Mouse (Mus musculus): ENCODE data around the gene Ccdc190. TPM values are rescaled to one million over a fixed set of nuclear protein-coding genes. Genes with fewer than 3 reads are reported as not detected.

The Ccdc190 gene
- polyA plus RNA-seq (2012; rRNA removed), result 0.23 and 0.43 TPM in 2 replicates

- 37% methylated on average over 12 of the region's 12 CpGs for WGBS
- no peak within 1 kb of the TSS for H3K27ac ChIP-seq (ENCODE audit: control insufficient read depth, insufficient read depth, low read length)
Measured at GRCm38 (mm10) chr1:169928454-169928971, at the start of gene Ccdc190. Gene Ccdc190 (plus strand): TSS chr1:169928648.

GRCm38 (mm10) chr1:169879060-169879459 is 49.4 kb upstream of the Ccdc190 start:
- Histone ChIP-seq H3K36me3 (ENCODE audit: control insufficient read depth, insufficient read depth, low read length) (no peaks in the 10 kb centered on the region), H3K4me3 (ENCODE audit: control insufficient read depth, insufficient read depth, low read length) (no peak overlapping the region), H3K27ac (ENCODE audit: control insufficient read depth, insufficient read depth, low read length) (no peak overlapping the region), H3K4me1 (replicated peaks; ENCODE audit: control insufficient read depth, insufficient read depth, low read length) (no peaks in the 10 kb centered on the region), H3K27me3 (ENCODE audit: control insufficient read depth, insufficient read depth, low read length) (no peaks in the 10 kb centered on the region)
- DNase-seq, result no peak
- TF ChIP-seq POLR2A (IDR thresholded peaks at IDR 0.05; ENCODE audit: control insufficient read depth, extremely low read depth, insufficient read depth, low read length, poor library complexity) (no peak), CTCF (IDR thresholded peaks at IDR 0.05; ENCODE audit: borderline replicate concordance, control insufficient read depth, extremely low read depth, insufficient read depth, low read length, poor library complexity) (no peak)
- 93% methylated on average over 4 of the region's 4 CpGs for WGBS

More at GRCm38 (mm10) chr1:169928454-169928971, at the start of gene Ccdc190:
- Histone ChIP-seq H3K36me3 (ENCODE audit: control insufficient read depth, insufficient read depth, low read length) (no peaks in the 10 kb centered on the region), H3K4me3 (ENCODE audit: control insufficient read depth, insufficient read depth, low read length) (no peak within 1 kb of the TSS), H3K27me3 (ENCODE audit: control insufficient read depth, insufficient read depth, low read length) (no peaks in the 10 kb centered on the region; the same call in 1 of the 2 replicates), H3K4me1 (replicated peaks; ENCODE audit: control insufficient read depth, insufficient read depth, low read length) (no peaks in the 10 kb centered on the region)
- no peak for DNase-seq
- TF ChIP-seq CTCF (IDR thresholded peaks at IDR 0.05; ENCODE audit: borderline replicate concordance, control insufficient read depth, extremely low read depth, insufficient read depth, low read length, poor library complexity) (no peak), POLR2A (IDR thresholded peaks at IDR 0.05; ENCODE audit: control insufficient read depth, extremely low read depth, insufficient read depth, low read length, poor library complexity) (no peak)

- no peak overlapping the region for H3K27ac ChIP-seq (ENCODE audit: control insufficient read depth, insufficient read depth, low read length)
- no peaks in the 10 kb centered on the region for H3K27me3 ChIP-seq (ENCODE audit: control insufficient read depth, insufficient read depth, low read length)
- H3K36me3 ChIP-seq (ENCODE audit: control insufficient read depth, insufficient read depth, low read length), result no peaks in the 10 kb centered on the region
- no peak for DNase-seq
- WGBS, result 66% methylated on average over 5 of the region's 5 CpGs
- no peaks in the 10 kb centered on the region for H3K4me1 ChIP-seq (replicated peaks; ENCODE audit: control insufficient read depth, insufficient read depth, low read length)
- no peak overlapping the region for H3K4me3 ChIP-seq (ENCODE audit: control insufficient read depth, insufficient read depth, low read length)
- TF ChIP-seq CTCF (IDR thresholded peaks at IDR 0.05; ENCODE audit: borderline replicate concordance, control insufficient read depth, extremely low read depth, insufficient read depth, low read length, poor library complexity) (no peak), POLR2A (IDR thresholded peaks at IDR 0.05; ENCODE audit: control insufficient read depth, extremely low read depth, insufficient read depth, low read length, poor library complexity) (no peak)
Measured at GRCm38 (mm10) chr1:169880181-169880580, 48.3 kb upstream of the Ccdc190 start.

- Histone ChIP-seq H3K27ac (ENCODE audit: control insufficient read depth, insufficient read depth, low read length) (no peak overlapping the region), H3K4me1 (replicated peaks; ENCODE audit: control insufficient read depth, insufficient read depth, low read length) (no peaks in the 10 kb centered on the region), H3K4me3 (ENCODE audit: control insufficient read depth, insufficient read depth, low read length) (no peak overlapping the region), H3K27me3 (ENCODE audit: control insufficient read depth, insufficient read depth, low read length) (no peaks in the 10 kb centered on the region), H3K36me3 (ENCODE audit: control insufficient read depth, insufficient read depth, low read length) (no peaks in the 10 kb centered on the region)
- WGBS, result 89% methylated on average over 5 of the region's 5 CpGs
- TF ChIP-seq CTCF (IDR thresholded peaks at IDR 0.05; ENCODE audit: borderline replicate concordance, control insufficient read depth, extremely low read depth, insufficient read depth, low read length, poor library complexity) (no peak), POLR2A (IDR thresholded peaks at IDR 0.05; ENCODE audit: control insufficient read depth, extremely low read depth, insufficient read depth, low read length, poor library complexity) (no peak)
- no peak for DNase-seq
Measured at GRCm38 (mm10) chr1:169883081-169883565, 45.3 kb upstream of the Ccdc190 start.

- no peak overlapping the region for H3K4me3 ChIP-seq (ENCODE audit: control insufficient read depth, insufficient read depth, low read length)
- H3K36me3 ChIP-seq (ENCODE audit: control insufficient read depth, insufficient read depth, low read length), result no peaks in the 10 kb centered on the region
- H3K27me3 ChIP-seq (ENCODE audit: control insufficient read depth, insufficient read depth, low read length), result no peaks in the 10 kb centered on the region
- H3K4me1 ChIP-seq (replicated peaks; ENCODE audit: control insufficient read depth, insufficient read depth, low read length), result no peaks in the 10 kb centered on the region
- H3K27ac ChIP-seq (ENCODE audit: control insufficient read depth, insufficient read depth, low read length), result no peak overlapping the region
- no peak for TF ChIP-seq POLR2A (IDR thresholded peaks at IDR 0.05; ENCODE audit: control insufficient read depth, extremely low read depth, insufficient read depth, low read length, poor library complexity)
- TF ChIP-seq CTCF (IDR thresholded peaks at IDR 0.05; ENCODE audit: borderline replicate concordance, control insufficient read depth, extremely low read depth, insufficient read depth, low read length, poor library complexity), result no peak
- DNase-seq, result no peak
- 80% methylated on average over 2 of the region's 2 CpGs for WGBS
Measured at GRCm38 (mm10) chr1:169889250-169889649, 39.2 kb upstream of the Ccdc190 start.

- no peaks in the 10 kb centered on the region for H3K27me3 ChIP-seq (ENCODE audit: control insufficient read depth, insufficient read depth, low read length)
- DNase-seq, result no peak
- WGBS, result 78% methylated on average over 2 of the region's 2 CpGs
- H3K27ac ChIP-seq (ENCODE audit: control insufficient read depth, insufficient read depth, low read length), result no peak overlapping the region
- H3K4me1 ChIP-seq (replicated peaks; ENCODE audit: control insufficient read depth, insufficient read depth, low read length), result no peaks in the 10 kb centered on the region
- TF ChIP-seq CTCF (IDR thresholded peaks at IDR 0.05; ENCODE audit: borderline replicate concordance, control insufficient read depth, extremely low read depth, insufficient read depth, low read length, poor library complexity), result no peak
- no peak for TF ChIP-seq POLR2A (IDR thresholded peaks at IDR 0.05; ENCODE audit: control insufficient read depth, extremely low read depth, insufficient read depth, low read length, poor library complexity)
- H3K4me3 ChIP-seq (ENCODE audit: control insufficient read depth, insufficient read depth, low read length), result no peak overlapping the region
- no peaks in the 10 kb centered on the region for H3K36me3 ChIP-seq (ENCODE audit: control insufficient read depth, insufficient read depth, low read length)
Measured at GRCm38 (mm10) chr1:169893976-169894375, 34.5 kb upstream of the Ccdc190 start.
